Mouse (Mus musculus) lung, postnatal 36 days (tissue): ENCODE results near the gene Speer4d.
A peak's percentile ranks its signal among the peaks of the same experiment; 100 is the strongest.
"Not testable (repeated sequence)": the region's sequence is repeated elsewhere in the genome, so short reads cannot be mapped to it uniquely, and the experiment has no call there.

Source experiments
- DNase-seq: peaks from one replicate; pipeline ENCODE4 v3.0.0; 2022; ENCODE audit warnings: mixed read lengths

The Speer4d gene

DNA sequence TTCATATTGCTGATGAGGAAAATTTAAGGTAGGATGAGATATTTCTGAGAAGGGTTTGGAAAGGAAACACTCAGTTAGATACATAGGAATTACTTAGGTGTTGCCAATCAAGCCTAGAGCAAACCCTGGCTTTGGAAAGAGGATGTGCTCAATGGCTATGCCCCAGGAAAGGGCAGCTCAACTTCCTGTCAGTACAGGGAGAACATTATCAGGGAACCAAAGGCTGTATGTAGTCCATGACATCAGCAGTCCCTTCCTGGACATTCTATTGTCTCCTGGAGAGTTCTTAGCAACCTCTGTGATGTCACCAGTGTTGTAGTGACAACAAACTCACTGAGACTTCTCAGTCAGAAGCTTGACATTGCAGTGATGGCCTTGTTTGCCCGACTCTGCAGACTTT is at the start of gene Speer4d:
Gene Speer4d, plus strand, starts transcription at position 301 of the 400 bp plus-strand sequence.
- not testable (repeated sequence) for DNase-seq

DNA sequence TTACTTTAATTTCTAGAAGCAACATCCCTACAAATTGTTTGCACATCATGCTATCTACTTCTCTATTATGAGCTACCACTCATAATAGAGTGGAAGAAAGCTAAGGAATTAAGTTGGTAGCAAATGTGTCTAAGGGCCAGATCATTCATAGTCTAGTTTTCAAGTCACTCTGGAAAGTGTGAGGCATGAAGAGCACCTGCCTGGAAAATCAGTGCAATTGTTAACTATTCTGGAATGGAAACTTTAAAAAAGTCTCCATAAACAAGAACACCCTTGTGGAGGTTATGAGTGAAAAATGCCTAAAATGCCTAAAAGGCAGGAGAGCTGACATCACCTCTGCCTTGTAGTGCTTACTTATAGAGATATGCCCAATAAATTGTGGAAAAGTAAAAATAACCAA is 45.1 kb upstream of the Speer4d start:
- DNase-seq = not testable (repeated sequence)

DNA sequence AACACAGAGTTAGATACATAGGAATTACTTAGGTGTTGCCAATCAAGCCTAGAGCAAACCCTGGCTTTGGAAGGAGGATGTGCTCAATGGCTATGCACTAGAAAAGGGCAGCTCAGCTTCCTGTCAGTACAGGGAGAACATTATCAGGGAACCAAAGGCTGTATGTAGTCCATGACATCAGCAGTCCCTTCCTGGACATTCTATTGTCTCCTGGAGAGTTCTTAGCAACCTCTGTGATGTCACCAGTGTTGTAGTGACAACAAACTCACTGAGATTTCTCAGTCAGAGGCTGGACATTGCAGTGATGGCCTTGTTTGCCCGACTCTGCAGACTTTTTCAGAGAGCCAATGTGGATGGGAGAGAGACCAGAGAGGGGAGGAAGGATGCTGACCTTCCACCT is 41.8 kb upstream of the Speer4d start, which contains the start of gene Gm21083:
Gene Gm21083, plus strand, starts transcription at position 301 of the 400 bp plus-strand sequence.
- DNase-seq = not testable (repeated sequence)

DNA sequence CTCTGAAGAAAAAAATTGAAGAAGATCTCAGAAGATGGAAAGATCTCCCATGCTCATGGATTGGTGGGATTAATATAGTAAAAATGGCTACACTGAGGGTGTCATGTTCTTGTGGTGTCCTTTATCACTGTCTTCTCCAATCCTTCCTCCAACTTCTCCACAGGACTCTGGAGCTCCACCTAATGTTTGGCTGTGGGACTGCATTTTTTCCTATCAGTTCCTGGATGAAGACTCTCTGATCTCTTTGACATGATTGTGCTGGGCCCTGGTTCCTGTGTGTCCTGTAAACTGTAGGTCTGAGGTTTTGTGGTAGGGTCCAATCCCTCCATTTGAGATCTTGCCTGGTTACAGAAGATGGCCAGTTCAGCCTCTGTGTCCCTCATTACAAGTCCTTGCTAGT is 32.5 kb upstream of the Speer4d start:
- DNase-seq = peak; percentile 6

DNA sequence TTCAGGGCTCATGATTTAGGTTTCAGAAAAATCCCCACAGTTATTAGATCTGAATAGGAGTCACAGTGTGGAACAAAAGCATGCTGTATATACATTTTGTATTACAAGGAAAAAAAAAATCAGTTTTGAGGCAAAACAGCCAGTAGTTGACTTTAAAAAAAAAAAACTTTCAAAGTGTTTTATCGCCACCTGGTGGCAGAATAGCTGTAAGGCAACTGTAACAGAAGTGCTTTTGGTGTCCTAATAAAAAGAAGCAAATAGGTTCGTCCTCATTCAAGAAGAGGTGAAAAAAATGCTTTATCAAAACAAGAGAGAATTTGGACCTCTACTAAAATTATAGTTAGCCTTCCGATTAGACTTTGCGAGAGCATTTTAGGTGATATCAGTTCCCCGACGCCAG is 30.6 kb upstream of the Speer4d start:
- peak; percentile 9 for DNase-seq

DNA sequence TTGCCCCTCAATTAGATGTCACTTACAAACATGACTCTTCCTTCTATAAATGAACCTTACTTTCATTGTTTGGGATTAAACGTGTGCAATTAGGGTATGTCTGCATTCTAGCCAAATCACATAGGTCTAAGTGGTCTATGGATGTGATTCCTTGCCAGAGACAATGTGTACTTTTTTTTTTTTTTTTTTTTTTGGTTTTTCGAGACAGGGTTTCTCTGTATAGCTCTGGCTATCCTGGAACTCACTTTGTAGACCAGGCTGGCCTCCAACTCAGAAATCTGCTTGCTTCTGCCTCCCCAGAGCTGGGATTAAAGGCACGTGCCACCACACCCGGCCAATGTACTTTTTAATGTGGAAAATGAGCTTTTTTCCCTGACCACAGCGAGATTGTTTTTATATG is 28.2 kb upstream of the Speer4d start:
- DNase-seq = not testable (repeated sequence)

DNA sequence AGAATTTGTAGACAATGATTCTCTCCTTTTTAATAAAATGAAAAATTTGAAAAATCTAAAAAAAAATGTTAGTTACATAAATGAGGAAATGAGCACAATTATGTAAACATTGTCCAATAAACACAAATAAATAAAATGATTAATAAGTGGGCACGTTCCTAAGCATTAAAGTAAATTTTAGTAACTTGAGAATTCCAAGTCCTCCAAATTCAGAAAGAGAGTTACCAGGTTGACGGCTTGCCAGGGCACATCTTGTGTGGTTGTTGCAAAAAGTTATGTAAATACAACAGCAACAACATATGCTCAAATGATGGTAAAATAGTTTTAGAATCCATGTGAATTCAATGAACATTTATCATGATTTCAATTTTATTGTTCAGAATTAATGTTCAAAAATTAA is 27.3 kb upstream of the Speer4d start:
- DNase-seq = not testable (repeated sequence)

DNA sequence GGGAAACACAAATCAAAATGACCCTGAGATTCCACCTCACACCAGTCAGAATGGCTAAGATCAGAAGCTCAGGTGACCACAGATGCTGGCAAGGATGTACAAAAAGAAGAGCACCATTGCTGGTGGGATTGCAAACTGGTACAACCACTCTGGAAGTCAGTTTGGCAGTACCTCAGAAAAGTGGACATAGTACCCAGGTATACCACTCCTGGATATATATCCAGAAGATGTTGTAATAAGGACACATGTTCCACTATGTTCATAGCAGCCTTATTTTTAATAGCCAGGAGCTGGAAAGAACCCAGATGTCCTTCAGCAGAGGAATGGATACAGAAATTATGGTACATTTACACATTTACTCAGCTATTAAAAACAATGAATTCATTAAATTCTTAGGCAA is 20.0 kb upstream of the Speer4d start:
- not testable (repeated sequence) for DNase-seq

DNA sequence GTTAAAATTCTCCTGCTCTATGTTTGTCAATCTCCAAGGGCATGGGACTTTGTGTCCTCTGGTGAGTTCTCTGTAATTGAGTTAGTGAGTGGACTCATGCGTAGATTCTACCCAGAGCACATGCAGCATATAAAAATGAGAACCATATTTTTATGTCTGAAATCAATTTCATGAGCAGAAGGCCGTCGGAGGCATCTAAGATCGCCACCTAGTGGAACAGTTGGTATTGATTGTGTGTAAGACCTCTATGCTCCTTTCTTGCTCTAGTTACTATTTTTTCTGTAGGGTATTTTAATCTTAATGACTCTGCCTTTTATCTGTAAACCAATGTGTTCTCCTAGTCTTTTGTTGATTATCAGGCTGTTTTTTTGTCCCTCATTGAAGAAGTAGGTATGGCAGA is 18.5 kb upstream of the Speer4d start:
- DNase-seq = peak; percentile 4

DNA sequence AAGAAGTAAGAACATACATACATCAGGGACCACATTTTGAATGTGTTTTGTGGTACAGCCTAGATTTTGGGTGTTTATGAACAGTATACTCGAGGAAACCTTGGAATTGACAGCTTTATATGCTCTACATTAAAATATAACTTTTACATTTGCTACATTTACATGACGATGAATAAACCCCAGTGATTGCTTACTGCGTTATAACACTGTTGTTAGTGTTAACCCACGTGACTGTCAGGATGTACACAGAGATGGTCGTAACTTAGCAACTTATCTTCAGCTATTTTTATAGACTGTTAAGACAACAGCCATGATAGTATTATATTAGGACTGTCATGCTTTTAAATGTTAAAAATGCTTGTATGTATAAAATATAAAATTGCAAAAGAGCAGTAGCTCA is 17.4 kb upstream of the Speer4d start:
- DNase-seq = not testable (repeated sequence)

DNA sequence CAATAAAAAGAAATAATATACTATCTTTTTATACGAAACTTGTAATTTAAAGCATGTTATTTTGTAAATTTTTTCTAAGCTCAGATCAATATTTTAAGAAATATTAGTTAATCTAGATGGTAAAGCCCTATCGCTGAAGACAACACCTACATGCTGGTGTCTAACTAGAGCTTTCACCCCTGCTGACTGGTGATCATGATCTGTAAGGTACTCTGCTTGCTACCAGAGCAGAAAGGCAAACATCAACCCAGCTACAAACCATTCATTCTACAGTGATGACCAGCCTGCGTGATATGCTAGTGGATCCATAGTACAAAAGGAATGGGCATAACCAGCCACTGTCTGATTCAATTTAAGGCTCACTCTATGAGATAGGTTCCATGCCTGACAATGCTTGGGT is 16.9 kb upstream of the Speer4d start:
- DNase-seq = not testable (repeated sequence)

DNA sequence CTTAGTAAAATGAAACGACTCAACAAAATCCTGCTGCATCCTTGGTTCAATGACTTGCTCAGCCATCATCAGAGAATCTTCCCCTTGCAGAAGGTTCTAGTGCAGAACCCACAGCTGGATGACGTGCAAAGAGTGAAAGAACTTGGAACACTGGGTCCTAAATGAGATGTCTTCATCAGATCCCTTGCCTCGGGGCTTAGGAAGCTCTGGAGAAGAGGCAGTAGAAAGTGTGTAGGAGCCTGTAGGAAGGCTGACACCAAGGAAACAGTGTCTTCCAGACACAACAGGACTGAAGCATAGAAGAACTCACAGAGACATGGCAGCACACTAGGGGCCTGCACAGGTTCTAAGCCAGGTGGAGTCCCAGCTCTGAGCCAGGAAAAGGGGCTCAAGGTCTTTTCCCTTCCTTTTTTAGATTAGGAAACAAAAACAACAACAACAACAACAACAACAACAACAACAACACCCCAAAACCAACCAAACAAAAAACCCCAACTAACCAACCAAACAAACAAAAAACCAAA is 16.4 kb upstream of the Speer4d start:
- DNase-seq = not testable (repeated sequence)

DNA sequence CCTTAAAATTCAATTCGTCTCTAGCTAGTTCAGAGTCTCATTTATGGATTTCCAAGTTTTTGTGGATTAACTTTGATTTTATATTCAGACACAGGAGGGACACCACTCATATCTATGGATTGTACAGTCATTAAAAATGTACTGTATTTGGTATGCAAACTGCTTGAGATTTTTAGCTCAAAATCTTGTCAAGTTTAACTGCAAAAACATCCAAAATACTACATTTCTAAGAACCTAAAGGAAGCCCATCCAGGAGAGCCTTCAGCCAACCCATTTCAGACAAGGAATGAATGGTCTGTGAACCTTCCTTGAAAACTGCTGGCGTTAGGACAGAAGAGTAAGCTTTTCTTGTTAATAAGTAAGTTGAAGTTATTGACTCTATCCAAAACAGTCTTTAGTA is 15.9 kb upstream of the Speer4d start:
- DNase-seq = not testable (repeated sequence)

DNA sequence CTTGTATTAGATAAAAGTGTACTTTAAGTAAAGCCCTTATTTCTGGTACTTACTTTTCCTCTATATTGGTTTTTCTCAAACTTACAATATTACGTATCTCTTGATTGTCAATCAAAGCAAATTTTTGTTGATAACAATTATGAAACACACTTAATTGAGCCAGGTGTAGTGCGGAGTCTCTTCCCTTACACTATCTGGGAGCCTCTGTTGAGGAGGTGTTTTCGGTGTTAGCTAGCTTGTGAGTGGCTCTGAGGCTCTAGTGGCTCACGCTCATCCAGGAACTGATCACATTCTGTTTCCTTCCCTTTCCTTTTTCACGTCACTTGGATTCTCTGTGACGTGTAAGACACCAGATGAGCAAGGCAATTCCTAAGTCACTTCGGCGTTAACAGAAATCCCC is 15.3 kb upstream of the Speer4d start:
- DNase-seq = not testable (repeated sequence)

DNA sequence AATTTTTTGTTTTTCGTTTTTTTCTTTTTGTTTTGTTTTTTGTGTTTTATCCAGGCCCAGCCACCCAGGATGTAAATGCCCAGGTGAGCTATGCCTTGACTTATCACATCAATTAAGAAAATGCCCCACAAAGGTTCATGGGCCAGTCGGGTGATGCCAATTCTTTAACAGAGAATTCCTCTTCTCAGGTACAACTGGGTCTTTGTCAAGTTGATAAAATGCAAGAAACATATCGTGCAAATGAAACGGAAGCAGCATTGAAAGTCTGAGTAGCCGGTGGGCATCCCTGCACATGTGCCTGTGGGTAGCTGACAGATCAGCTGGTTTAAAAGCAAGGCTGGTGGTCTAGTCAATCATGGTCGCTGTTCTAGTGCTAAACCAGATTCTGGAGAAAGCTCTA is 12.2 kb upstream of the Speer4d start:
- peak; percentile 3 for DNase-seq

DNA sequence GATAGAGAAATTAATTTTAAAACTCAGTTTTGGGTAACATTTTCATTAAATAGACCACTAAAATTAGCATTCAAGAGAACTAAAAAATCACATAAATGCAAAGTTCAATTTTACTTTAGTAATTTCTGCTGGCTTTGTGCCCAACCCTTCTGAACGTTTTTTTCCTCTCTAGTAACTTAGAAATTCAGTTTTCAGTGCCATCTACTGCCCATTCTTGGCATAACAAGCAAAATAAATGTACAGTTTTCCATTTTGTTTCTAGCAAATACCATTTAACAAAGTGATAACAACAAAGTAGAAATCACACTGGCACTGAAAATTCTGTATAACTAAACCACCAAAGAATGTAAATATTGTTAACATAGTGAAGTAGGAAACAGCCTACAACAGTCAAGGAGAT is 8.2 kb upstream of the Speer4d start:
- DNase-seq = not testable (repeated sequence)

DNA sequence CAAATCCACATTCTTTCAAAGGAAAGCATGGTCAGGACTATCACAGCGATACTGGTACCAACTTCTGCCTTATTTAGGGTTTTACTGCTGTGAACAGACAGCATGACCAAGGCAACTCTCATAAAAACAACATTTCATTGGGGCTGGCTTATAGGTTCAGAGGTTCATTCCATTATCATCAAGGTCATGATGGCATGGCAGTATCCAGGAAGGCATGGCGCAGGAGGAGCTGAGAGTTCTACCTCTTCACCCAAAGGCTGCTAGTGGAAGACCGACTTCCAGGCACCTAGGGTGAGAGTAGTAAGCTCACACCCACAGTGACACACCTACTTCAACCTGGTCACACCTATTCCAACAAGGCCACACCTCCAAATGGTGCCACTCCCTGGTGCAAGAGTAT is 2.7 kb upstream of the Speer4d start:
- DNase-seq = not testable (repeated sequence)

DNA sequence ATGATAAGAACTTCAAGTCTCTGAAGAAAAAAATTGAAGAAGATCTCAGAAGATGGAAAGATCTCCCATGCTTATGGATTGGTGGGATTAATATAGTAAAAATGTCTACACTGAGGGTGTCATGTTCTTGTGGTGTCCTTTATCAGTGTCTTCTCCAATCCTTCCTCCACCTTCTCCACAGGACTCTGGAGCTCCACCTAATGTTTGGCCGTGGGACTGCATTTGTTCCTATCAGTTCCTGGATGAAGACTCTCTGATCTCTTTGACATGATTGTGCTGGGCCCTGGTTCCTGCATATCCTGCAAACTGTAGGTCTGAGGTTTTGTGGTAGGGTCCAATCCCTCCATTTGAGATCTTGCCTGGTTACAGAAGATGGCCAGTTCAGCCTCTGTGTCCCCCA is 9.3 kb downstream of the Speer4d start:
- DNase-seq = peak; percentile 4

DNA sequence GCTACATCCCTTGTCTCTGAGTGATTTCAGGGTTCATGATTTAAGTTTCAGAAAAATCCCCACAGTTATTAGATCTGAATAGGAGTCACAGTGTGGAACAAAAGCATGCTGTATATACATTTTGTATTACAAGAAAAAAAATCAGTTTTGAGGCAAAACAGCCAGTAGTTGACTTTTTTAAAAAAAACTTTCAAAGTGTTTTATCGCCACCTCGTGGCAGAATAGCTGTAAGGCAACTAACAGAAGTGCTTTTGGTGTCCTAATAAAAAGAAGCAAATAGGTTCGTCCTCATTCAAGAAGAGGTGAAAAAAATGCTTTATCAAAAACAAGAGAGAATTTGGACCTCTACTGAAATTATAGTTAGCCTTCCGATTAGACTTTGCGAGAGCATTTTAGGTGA is 11.2 kb downstream of the Speer4d start:
- DNase-seq = peak; percentile 2

DNA sequence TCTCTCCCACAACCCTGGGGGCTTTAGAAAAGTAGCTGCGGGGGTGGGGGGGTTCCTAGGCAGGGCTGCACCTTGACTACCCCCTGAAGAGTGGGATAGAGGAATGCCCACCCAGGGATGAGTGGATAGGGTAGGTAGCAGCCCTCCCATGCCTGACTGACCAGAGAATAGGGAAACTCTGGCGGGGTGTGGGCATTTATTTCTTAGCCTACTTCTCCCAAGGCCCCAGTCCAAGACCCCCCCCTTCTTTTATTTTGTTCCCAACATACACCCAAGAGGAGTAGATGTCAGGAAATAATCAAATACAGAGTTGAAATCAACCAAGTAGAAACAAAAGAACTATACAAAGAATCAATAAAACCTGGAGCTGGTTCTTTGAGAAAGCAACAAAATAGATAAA is 18.8 kb downstream of the Speer4d start:
- not testable (repeated sequence) for DNase-seq

DNA sequence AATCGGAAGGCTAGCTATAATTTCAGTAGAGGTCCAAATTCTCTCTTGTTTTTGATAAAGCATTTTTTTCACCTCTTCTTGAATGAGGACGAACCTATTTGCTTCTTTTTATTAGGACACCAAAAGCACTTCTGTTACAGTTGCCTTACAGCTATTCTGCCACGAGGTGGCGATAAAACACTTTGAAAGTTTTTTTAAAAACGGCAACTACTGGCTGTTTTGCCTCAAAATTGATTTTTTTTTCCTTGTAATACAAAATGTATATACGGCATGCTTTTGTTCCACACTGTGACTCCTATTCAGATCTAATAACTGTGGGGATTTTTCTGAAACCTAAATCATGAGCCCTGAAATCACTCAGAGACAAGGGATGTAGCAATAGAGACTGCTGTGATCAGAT is 26.8 kb downstream of the Speer4d start:
- not testable (repeated sequence) for DNase-seq

DNA sequence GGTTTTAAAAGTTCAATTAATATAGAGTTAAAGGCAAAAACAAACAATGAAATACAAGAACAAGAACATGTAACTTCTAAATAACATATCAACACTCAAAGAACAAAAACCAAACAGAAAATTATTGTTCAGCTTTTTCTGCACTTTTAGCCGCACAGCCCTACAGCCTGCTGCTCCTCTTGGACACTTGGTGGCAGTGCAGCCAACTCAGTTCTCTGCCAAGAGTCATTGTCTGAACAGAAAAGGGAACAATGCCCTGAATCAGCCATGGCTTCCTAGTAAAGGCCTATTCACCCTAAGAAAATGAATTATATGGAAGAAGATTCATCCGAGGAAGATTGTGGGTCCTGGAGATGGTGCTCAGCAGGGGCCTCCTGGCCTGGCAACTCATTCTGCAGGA is 33.5 kb downstream of the Speer4d start:
- not testable (repeated sequence) for DNase-seq

DNA sequence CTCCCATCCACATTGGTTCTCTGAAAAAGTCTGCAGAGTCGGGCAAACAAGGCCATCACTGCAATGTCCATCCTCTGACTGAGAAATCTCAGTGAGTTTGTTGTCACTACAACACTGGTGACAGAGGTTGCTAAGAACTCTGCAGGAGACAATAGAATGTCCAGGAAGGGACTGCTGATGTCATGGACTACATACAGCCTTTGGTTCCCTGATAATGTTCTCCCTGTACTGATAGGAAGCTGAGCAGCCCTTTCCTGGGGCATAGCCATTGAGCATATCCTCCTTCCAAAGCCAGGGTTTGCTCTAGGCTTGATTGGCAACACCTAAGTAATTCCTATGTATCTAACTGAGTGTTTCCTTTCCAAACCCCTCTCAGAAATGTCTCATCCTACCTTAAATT is 38.1 kb downstream of the Speer4d start, which contains the start of gene 4930572O03Rik:
Gene 4930572O03Rik, minus strand, starts transcription at position 101 of the 400 bp plus-strand sequence.
- not testable (repeated sequence) for DNase-seq

DNA sequence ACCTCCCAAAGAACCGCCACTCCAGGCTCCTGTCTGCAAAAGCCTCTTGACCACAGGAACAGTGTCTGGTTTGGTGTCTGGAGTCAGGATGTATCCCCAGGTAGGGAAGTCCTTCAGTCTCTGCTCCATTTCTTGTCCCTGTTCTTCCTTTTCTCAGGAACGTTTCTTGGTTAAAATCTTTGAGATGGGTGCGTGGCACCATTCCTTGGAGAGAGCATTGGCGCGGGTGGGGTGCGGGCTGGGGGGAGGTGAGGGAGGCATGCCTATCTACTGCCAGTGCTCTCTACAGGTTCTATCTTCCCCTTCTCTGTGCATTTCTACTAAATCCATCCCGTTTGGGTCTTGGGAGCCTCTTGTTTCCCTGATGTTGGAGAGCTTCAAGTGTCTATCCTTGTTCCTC is 45.0 kb downstream of the Speer4d start:
- DNase-seq = not testable (repeated sequence)

DNA sequence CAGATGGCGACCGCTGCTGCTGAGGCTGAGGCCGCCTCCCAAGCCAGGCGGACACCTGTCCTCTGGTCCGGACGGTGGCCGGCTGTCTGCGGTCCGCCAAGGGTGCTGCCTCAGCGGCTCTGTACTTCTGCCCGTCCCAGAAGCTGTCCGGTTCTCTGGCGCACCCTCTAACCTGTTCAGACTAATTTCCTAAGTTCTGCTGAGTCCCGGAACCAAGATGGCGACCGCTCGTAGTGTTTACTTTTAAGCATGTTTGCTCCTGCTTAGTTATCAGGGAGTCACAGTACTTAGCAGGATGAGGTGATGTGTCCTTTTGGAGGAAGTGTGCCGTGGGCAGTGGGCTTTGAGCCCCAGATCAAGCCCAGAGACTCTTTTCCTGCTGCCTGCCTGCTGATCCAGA is 51.9 kb downstream of the Speer4d start:
- not testable (repeated sequence) for DNase-seq
